Mouse (Mus musculus) heart, embryonic 16.5 days (tissue): ENCODE data around the gene Tbc1d24. TPM values are rescaled to one million over a fixed set of nuclear protein-coding genes. Genes with fewer than 3 reads are reported as not detected.

Experiments
- ATAC-seq: fragments of 200-750 bp; cut with Nextera tagmentation; replicated peaks from 2 replicates; pipeline ENCODE4 v1.8.0; 2017; ENCODE audit warnings: moderate number of reproducible peaks; ENCODE audit not compliant: insufficient read depth, low FRiP score; ENCODE audit errors: extremely low read depth
- H3K27ac ChIP-seq: fragments of 300-500 bp; sonication (generic); 2 replicates; pipeline ENCODE4 v1.5.1; 2014; ENCODE audit warnings: mild to moderate bottlenecking, low read length, control low read depth, moderate library complexity
- H3K27me3 ChIP-seq: fragments of 300-500 bp; sonication (generic); 2 replicates; pipeline ENCODE4 v1.6.1; 2014; ENCODE audit warnings: low read length, mixed read lengths; ENCODE audit not compliant: control insufficient read depth, insufficient read depth
- H3K36me3 ChIP-seq: fragments of 300-500 bp; sonication (generic); 2 replicates; pipeline ENCODE4 v1.6.1; 2014; ENCODE audit not compliant: control insufficient read depth, insufficient read depth
- H3K4me1 ChIP-seq: fragments of 300-500 bp; sonication (generic); 2 replicates; pipeline ENCODE4 v1.6.1; 2014; ENCODE audit warnings: low read length, mixed read lengths; ENCODE audit not compliant: control insufficient read depth, insufficient read depth
- H3K4me2 ChIP-seq: fragments of 300-500 bp; sonication (generic); 2 replicates; pipeline ENCODE4 v1.6.1; 2014; ENCODE audit warnings: low read depth, mild to moderate bottlenecking, control low read depth, low read length
- H3K4me3 ChIP-seq: fragments of 300-500 bp; sonication (generic); 2 replicates; pipeline ENCODE4 v1.5.1; 2014; ENCODE audit warnings: mild to moderate bottlenecking, control low read depth, low read length
- H3K9ac ChIP-seq: fragments of 300-500 bp; sonication (generic); 2 replicates; pipeline ENCODE4 v1.6.1; 2014; ENCODE audit warnings: low read length, control low read depth
- H3K9me3 ChIP-seq: fragments of 300-500 bp; sonication (generic); replicated peaks from 2 replicates; pipeline ENCODE4 v1.6.1; 2016; ENCODE audit warnings: low read length; ENCODE audit not compliant: control insufficient read depth
- WGBS: fragments of 180-500 bp; shearing (Covaris S2); extraction: QIAGEN DNeasy Blood & Tissue Kit; methylation state at CpG from one replicate; pipeline ENCODE4 v1.1.7; 2014; 5-methylcytosine and 5-hydroxymethylcytosine counted together
- polyA plus RNA-seq: library from polyadenylated mRNA; unstranded; fragments of >200 nt; fragmentation: Nextera tagmentation; extraction: Ambion mirVana; gene quantifications from 2 replicates; pipeline ENCODE4 v1.2.1, GENCODE M21; 2015

The Tbc1d24 gene
- polyA plus RNA-seq, 1 experiment from 2014 or later = 3.7 TPM

GRCm38 (mm10) chr17:24212441-24213018 lies 7.2 kb upstream of the Tbc1d24 start:
- peak overlapping the region; percentile 58 for H3K4me3 ChIP-seq
- H3K4me2 ChIP-seq = peak overlapping the region; percentile 94
- peaks cover 34% of the 10 kb centered on the region for H3K4me1 ChIP-seq
- H3K36me3 ChIP-seq = peaks cover 14% of the 10 kb centered on the region
- no peak overlapping the region; the same call in 1 of the 2 replicates for H3K9ac ChIP-seq
- H3K27me3 ChIP-seq = peaks cover 28% of the 10 kb centered on the region
- H3K9me3 ChIP-seq = no peaks in the 10 kb centered on the region
- ATAC-seq = no peak
- no peak overlapping the region for H3K27ac ChIP-seq
- 35% methylated on average over 5 of the region's 5 CpGs for WGBS

GRCm38 (mm10) chr17:24211631-24212440 lies 6.5 kb upstream of the Tbc1d24 start:
- H3K4me3 ChIP-seq = peak overlapping the region; percentile 58
- ATAC-seq = no peak
- H3K4me2 ChIP-seq = peak overlapping the region; percentile 94
- H3K9ac ChIP-seq = peak overlapping the region; percentile 74
- H3K4me1 ChIP-seq = peaks cover 34% of the 10 kb centered on the region
- H3K36me3 ChIP-seq = peaks cover 14% of the 10 kb centered on the region
- 3% methylated on average over 37 of the region's 37 CpGs for WGBS
- no peak overlapping the region for H3K27ac ChIP-seq
- peaks cover 34% of the 10 kb centered on the region for H3K27me3 ChIP-seq
- no peaks in the 10 kb centered on the region for H3K9me3 ChIP-seq

GRCm38 (mm10) chr17:24210591-24210990 lies 5.2 kb upstream of the Tbc1d24 start:
- Histone ChIP-seq H3K9ac (no peak overlapping the region), H3K36me3 (peaks cover 6% of the 10 kb centered on the region), H3K4me3 (no peak overlapping the region), H3K4me1 (peaks cover 46% of the 10 kb centered on the region), H3K4me2 (no peak overlapping the region), H3K27ac (no peak overlapping the region), H3K9me3 (no peaks in the 10 kb centered on the region), H3K27me3 (peaks cover 42% of the 10 kb centered on the region)
- 78% methylated on average over 3 of the region's 3 CpGs for WGBS
- no peak for ATAC-seq

GRCm38 (mm10) chr17:24209916-24210240 lies 4.5 kb upstream of the Tbc1d24 start:
- no peaks in the 10 kb centered on the region for H3K9me3 ChIP-seq
- H3K36me3 ChIP-seq = no peaks in the 10 kb centered on the region
- peaks cover 46% of the 10 kb centered on the region for H3K4me1 ChIP-seq
- H3K4me3 ChIP-seq = no peak overlapping the region
- no peak for ATAC-seq
- peaks cover 42% of the 10 kb centered on the region for H3K27me3 ChIP-seq
- H3K4me2 ChIP-seq = no peak overlapping the region
- H3K9ac ChIP-seq = no peak overlapping the region
- H3K27ac ChIP-seq = no peak overlapping the region
- 75% methylated on average over 3 of the region's 3 CpGs for WGBS

GRCm38 (mm10) chr17:24209043-24209915 lies 3.9 kb upstream of the Tbc1d24 start, which contains the start of gene Ntn3:
Gene Ntn3, minus strand, starts transcription at chr17:24209531.
- WGBS = 3% methylated on average over 41 of the region's 43 CpGs
- Histone ChIP-seq H3K27me3 (peaks cover 42% of the 10 kb centered on the region), H3K9me3 (no peaks in the 10 kb centered on the region), H3K27ac (peak within 1 kb of the TSS; percentile 57), H3K9ac (peak within 1 kb of the TSS; percentile 83), H3K4me3 (peak within 1 kb of the TSS; percentile 57), H3K4me1 (peaks cover 51% of the 10 kb centered on the region), H3K4me2 (peak within 1 kb of the TSS; percentile 96), H3K36me3 (no peaks in the 10 kb centered on the region)
- ATAC-seq = peak; percentile 14; the same call in 1 of the 2 replicates

- Histone ChIP-seq H3K9me3 (no peaks in the 10 kb centered on the region), H3K4me2 (peak overlapping the region; percentile 96), H3K27me3 (peaks cover 42% of the 10 kb centered on the region), H3K4me3 (peak overlapping the region; percentile 57), H3K27ac (peak overlapping the region; percentile 57), H3K36me3 (no peaks in the 10 kb centered on the region), H3K9ac (peak overlapping the region; percentile 83), H3K4me1 (peaks cover 54% of the 10 kb centered on the region)
- 0 out of 2 replicates have a peak, but pooled peaks have one; percentile 2 for ATAC-seq
- 4% methylated on average over 29 of the region's 29 CpGs for WGBS
Observed at GRCm38 (mm10) chr17:24208641-24209042, 3.3 kb upstream of the Tbc1d24 start.

- Histone ChIP-seq H3K9me3 (no peaks in the 10 kb centered on the region), H3K9ac (peak overlapping the region; percentile 83), H3K4me2 (peak overlapping the region; percentile 96), H3K27me3 (peaks cover 42% of the 10 kb centered on the region), H3K4me1 (peaks cover 59% of the 10 kb centered on the region), H3K27ac (no peak overlapping the region), H3K4me3 (peak overlapping the region; percentile 57), H3K36me3 (no peaks in the 10 kb centered on the region)
- 77% methylated on average over 34 of the region's 34 CpGs for WGBS
- no peak for ATAC-seq
Observed at GRCm38 (mm10) chr17:24207768-24208640, 2.6 kb upstream of the Tbc1d24 start.
